Mouse (Mus musculus): Measurements from ENCODE around the gene 1190002N15Rik. TPM values are rescaled to one million over a fixed set of nuclear protein-coding genes. Genes with fewer than 3 reads are reported as not detected.
A peak's percentile ranks its signal among the peaks of the same experiment; 100 is the strongest.

The 1190002N15Rik gene
- total and polyA plus RNA-seq, 2 experiments from 2014 or later: 7.3 to 37.7 TPM

DNA sequence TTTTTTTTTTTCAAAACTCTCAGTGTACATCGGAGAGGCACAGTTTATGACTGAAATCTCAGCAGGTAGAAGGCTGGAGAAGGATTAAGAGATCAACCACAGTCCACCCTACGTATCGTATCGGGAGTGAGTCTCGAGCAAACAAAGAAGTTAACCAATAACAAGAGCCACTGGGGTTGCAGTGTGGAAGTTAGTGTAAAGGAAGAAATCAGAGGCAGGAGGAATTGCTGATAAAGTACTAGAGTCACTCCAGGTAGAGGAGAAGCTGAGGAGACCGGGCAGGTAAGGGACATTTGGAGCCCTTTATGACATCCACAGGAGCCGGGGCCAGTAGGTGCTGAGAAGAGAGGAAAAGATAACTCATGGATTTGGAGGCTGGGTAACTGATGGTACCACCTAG lies 64.0 kb downstream of the 1190002N15Rik start:
- ATAC-seq: no peak
- no peak for TF ChIP-seq CTCF (IDR thresholded peaks at IDR 0.05; ENCODE audit: low read depth)
- H3K4me2 ChIP-seq (ENCODE audit: low read depth): no peak overlapping the region
- no peaks in the 10 kb centered on the region for H3K4me1 ChIP-seq (ENCODE audit: insufficient read depth)
- WGBS: 89% methylated on average over 7 of the region's 7 CpGs
- no peak for DNase-seq
- no peak overlapping the region for H3K27ac ChIP-seq (ENCODE audit: low read depth, low read length)
- no peak overlapping the region for H3K4me3 ChIP-seq (ENCODE audit: low read depth, low read length)
- H3K36me3 ChIP-seq (ENCODE audit: insufficient read depth): no peaks in the 10 kb centered on the region
- no peak overlapping the region for H3K9ac ChIP-seq
- no peaks in the 10 kb centered on the region for H3K9me3 ChIP-seq (ENCODE audit: low read length)
- H3K27me3 ChIP-seq (ENCODE audit: insufficient read depth, low read length): no peaks in the 10 kb centered on the region

DNA sequence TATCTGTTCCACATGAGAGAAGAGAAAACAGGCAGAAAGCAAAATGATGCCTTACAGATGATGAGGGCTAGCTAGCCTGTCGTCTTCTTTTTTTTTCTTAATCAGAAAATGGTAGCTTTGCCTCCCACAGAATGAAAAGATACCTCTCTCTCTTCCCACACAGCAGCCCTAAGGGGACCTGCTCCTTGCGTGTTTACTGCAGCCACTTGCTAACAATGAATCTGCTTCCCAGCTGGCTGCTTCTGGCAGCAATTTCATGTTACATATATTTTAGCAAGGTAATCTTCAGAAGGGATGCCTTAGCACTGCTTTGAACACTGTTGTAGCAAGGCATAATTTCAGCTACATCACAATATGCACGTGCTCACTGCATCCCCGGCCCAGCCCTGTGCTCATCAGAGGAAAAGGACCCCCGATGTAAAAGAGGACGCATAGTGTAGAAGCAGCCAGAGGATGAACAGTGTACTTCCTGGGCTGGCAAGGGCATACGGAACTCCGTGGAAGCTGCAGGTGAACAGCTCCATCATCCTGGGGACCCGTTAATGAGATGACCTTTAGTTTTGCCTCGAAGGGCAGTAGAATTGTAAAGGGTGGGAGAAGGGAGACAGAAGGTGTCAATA lies 64.8 kb downstream of the 1190002N15Rik start:
- Histone ChIP-seq H3K4me3 (ENCODE audit: low read depth, low read length) (no peak overlapping the region), H3K4me1 (ENCODE audit: insufficient read depth) (no peaks in the 10 kb centered on the region), H3K4me2 (ENCODE audit: low read depth) (no peak overlapping the region), H3K9me3 (ENCODE audit: low read length) (no peaks in the 10 kb centered on the region), H3K9ac (no peak overlapping the region), H3K36me3 (ENCODE audit: insufficient read depth) (no peaks in the 10 kb centered on the region), H3K27ac (ENCODE audit: low read depth, low read length) (no peak overlapping the region), H3K27me3 (ENCODE audit: insufficient read depth, low read length) (no peaks in the 10 kb centered on the region)
- no peak for TF ChIP-seq CTCF (IDR thresholded peaks at IDR 0.05; ENCODE audit: low read depth)
- DNase-seq (no peak), ATAC-seq (peak; percentile 18; the same call in 1 of the 2 replicates)
- 76% methylated on average over 10 of the region's 10 CpGs for WGBS

- no peak overlapping the region for H3K9ac ChIP-seq
- ATAC-seq (no peak), DNase-seq (no peak)
- H3K4me1 ChIP-seq (ENCODE audit: insufficient read depth): no peaks in the 10 kb centered on the region
- no peak overlapping the region for H3K27ac ChIP-seq (ENCODE audit: low read depth, low read length)
- no peak for TF ChIP-seq CTCF (IDR thresholded peaks at IDR 0.05; ENCODE audit: low read depth)
- no peaks in the 10 kb centered on the region for H3K36me3 ChIP-seq (ENCODE audit: insufficient read depth)
- H3K4me3 ChIP-seq (ENCODE audit: low read depth, low read length): no peak overlapping the region
- H3K4me2 ChIP-seq (ENCODE audit: low read depth): no peak overlapping the region
- 78% methylated on average over 2 of the region's 2 CpGs for WGBS
- H3K9me3 ChIP-seq (ENCODE audit: low read length): no peaks in the 10 kb centered on the region
- H3K27me3 ChIP-seq (ENCODE audit: insufficient read depth, low read length): no peaks in the 10 kb centered on the region
Measured at GRCm38 (mm10) chr9:94471485-94471884, 66.4 kb downstream of the 1190002N15Rik start.

Other genes with a start within 250 kb of the 1190002N15Rik start
- gene Slc9a9, start 131.8 kb upstream of the 1190002N15Rik start, total RNA-seq (2014; rRNA removed): 5.3 and 6.7 TPM in 2 replicates
- gene Slc9a9, start 131.8 kb upstream of the 1190002N15Rik start, polyA plus RNA-seq (2015; fragmentation: Nextera tagmentation; extraction: Ambion mirVana): 3.3 and 4.8 TPM in 2 replicates